Mouse (Mus musculus) macrophage (primary cell): ENCODE measurements around the gene Hdac4. TPM values are rescaled to one million over a fixed set of nuclear protein-coding genes. Genes with fewer than 3 reads are reported as not detected.

Experiments
- H3K27ac ChIP-seq: fragments of 350-480 bp; formaldehyde crosslinking; 2 replicates; pipeline ENCODE4 v1.9.0; 2021
- H3K36me3 ChIP-seq: fragments of 350-480 bp; formaldehyde crosslinking; 2 replicates; pipeline ENCODE4 v1.9.0; 2021; ENCODE audit errors: inconsistent target
- H3K4me3 ChIP-seq: fragments of 350-480 bp; formaldehyde crosslinking; 2 replicates; pipeline ENCODE4 v1.9.0; 2021; ENCODE audit errors: inconsistent target
- H3K79me2 ChIP-seq: fragments of 350-480 bp; formaldehyde crosslinking; 2 replicates; pipeline ENCODE4 v1.9.0; 2021; ENCODE audit errors: inconsistent target
- WGBS: methylation state at CpG from one replicate; pipeline ENCODE4 v1.1.7; 2026; ENCODE audit warnings: inconsistent platforms; ENCODE audit not compliant: missing documents; 5-methylcytosine and 5-hydroxymethylcytosine counted together
- polyA plus RNA-seq: library from polyadenylated mRNA; stranded (reverse); fragments of 250-400 nt; gene quantifications from 3 replicates; pipeline ENCODE4 v1.2.4, GENCODE M21; 2018; ENCODE audit warnings: inconsistent platforms

The Hdac4 gene
- polyA plus RNA-seq, 1 experiment from 2014 or later: 2.6 TPM

DNA sequence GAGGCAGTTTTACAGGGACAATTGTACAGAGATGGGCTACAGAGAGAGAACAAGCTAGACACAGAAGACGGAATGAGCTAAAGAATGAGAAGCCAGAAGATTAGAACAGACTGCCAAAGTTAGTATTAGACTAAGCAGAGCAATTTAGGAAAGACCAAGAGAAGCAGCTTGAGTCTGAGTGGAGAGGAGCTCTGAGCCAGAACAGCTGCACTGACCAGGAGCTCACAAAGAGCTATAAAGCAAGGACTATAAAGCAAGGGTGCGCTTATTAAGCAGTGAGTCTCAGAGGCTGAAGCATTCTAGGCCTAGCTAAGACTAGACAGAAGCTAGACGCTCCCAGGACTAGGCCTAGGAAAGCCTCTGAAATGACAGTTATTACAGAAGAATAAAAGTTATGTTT lies 154.2 kb downstream of the Hdac4 start:
- WGBS: 95% methylated on average over 3 of the region's 3 CpGs
- no peaks in the 10 kb centered on the region for H3K36me3 ChIP-seq
- no peak overlapping the region for H3K27ac ChIP-seq
- H3K4me3 ChIP-seq: no peak overlapping the region
- H3K79me2 ChIP-seq: peaks cover 7% of the 10 kb centered on the region; the same call in 1 of the 2 replicates

DNA sequence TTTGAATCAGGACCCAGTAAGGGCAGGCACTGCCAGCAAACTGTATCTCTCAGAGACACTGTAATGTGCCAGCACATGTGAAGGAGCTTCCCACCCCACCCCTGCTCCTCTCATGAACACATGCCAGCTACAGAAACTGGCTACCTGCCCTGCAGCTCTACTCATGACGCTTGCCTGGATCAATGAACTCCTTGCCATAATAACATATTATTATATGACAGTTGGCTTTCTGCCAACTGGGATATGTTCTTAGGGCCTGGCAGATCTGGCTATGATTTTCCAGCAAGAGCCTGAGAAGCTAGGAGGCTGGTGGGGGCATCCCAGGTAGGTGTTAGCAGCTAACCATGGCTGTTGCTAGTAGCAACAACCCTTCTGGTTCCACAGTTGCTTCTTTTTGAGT lies 156.8 kb downstream of the Hdac4 start:
- WGBS: 100% methylated on average over 1 of the region's 1 CpGs
- H3K4me3 ChIP-seq: no peak overlapping the region
- H3K36me3 ChIP-seq: no peaks in the 10 kb centered on the region
- H3K27ac ChIP-seq: no peak overlapping the region
- H3K79me2 ChIP-seq: peaks cover 7% of the 10 kb centered on the region; the same call in 1 of the 2 replicates

DNA sequence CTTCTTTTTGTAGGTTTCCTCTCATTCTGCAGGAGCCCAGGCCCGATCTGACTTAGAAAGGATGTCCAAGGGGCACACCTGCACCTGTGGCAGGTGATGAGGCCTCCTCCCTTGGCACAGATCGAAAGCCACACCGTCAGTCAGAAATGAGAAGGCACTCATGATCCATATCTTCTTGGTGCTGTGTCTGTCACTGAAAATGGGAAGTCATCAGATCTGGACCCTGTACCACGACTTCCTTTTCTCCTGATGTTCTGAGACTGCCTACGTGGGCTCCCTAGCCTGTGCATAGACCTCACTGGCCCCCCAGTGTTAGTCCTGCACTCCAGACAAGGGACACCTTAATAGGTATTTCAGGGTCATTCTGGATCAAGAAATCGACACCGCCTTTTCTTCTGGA lies 158.5 kb downstream of the Hdac4 start:
- no peak overlapping the region for H3K27ac ChIP-seq
- no peaks in the 10 kb centered on the region for H3K79me2 ChIP-seq
- H3K4me3 ChIP-seq: no peak overlapping the region
- no peaks in the 10 kb centered on the region for H3K36me3 ChIP-seq
- WGBS: 38% methylated on average over 7 of the region's 7 CpGs

DNA sequence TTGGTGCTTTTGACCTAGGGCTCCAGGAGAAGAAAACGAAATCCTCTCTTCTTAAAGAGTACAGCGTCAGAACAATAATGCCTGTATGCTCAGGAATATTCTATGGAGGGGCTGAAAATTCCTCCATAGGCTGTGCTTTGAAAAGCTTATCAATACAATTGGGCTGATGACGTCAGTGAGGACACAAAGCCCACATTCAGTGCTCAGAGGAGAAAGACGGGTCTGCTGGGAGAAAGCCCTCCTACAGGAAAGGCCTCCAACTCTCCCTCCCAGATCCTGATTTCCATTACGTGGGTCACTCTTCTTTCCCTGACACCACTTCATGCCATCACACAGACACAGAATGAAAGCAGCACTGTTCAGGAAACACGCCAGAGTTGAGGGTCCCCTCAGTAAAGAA lies 159.7 kb downstream of the Hdac4 start:
- H3K4me3 ChIP-seq: no peak overlapping the region
- H3K79me2 ChIP-seq: no peaks in the 10 kb centered on the region
- WGBS: 87% methylated on average over 5 of the region's 6 CpGs
- H3K36me3 ChIP-seq: no peaks in the 10 kb centered on the region
- no peak overlapping the region for H3K27ac ChIP-seq

DNA sequence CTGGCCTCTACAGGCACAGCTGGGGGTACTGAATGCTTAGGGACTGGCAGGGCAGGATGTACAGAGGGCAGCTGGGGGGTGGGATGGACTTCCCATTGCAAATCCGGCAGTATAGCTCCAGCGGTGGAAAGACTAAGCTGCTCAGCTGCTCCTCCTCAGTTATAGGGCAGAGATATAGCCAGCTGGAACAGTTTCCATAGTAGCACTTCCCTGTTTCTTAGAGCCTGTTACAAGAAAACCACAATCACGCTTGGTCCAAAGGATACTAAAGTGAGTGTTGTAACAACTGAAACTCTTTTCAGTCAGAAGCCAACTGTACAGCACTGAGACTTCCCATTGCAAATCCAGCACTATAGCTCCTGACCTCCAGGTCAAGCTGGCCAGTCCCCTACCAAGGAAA lies 161.3 kb downstream of the Hdac4 start:
- no peaks in the 10 kb centered on the region for H3K36me3 ChIP-seq
- peak overlapping the region; percentile 19; the same call in 1 of the 2 replicates for H3K27ac ChIP-seq
- no peak overlapping the region for H3K4me3 ChIP-seq
- H3K79me2 ChIP-seq: no peaks in the 10 kb centered on the region
- 5% methylated on average over 3 of the region's 3 CpGs for WGBS

DNA sequence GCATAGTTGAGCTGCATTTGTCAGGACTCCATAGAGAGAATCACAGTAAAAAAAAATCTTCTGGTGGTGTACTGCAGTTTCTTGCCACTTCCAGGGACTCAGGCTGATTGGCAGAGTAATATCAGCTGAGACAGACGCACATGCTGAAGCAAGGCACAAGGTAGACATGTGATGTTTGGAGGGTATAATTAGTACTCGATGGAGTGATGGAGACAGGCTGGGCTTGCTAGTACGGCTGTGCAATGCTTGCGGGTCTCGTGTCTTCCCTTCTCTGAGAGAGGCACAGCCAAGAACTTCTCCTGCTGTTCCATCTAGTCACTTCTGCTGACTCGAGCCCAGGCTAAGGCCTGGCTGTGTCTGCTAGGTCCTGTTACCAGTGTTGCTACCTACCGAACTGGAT lies 162.0 kb downstream of the Hdac4 start:
- 91% methylated on average over 7 of the region's 7 CpGs for WGBS
- no peaks in the 10 kb centered on the region for H3K36me3 ChIP-seq
- no peaks in the 10 kb centered on the region for H3K79me2 ChIP-seq

DNA sequence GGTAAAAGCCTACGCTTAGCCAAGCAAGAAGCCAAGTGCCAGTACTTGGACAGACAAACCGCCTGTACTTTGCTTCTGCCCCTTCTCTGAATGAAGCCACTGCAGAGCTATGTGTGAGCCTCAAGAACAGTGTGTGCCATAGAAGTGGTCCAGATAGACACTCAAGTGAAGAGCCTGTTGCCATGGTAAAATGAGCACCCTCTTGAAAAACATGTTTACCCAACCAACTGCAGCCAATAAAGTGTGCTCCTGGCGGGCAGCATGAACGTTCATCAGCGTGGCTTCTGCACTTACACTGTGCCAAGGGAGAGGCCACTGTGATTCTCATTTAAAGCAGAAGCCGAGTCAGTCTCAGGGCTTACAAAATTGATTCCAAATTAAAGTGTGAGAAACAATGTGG lies 165.0 kb downstream of the Hdac4 start:
- Histone ChIP-seq H3K27ac (no peak overlapping the region), H3K79me2 (no peaks in the 10 kb centered on the region), H3K36me3 (no peaks in the 10 kb centered on the region), H3K4me3 (no peak overlapping the region)
- 94% methylated on average over 6 of the region's 6 CpGs for WGBS

More for the DNA sequence above, 162.0 kb downstream of the Hdac4 start:
- no peak overlapping the region for H3K4me3 ChIP-seq
- no peak overlapping the region for H3K27ac ChIP-seq

DNA sequence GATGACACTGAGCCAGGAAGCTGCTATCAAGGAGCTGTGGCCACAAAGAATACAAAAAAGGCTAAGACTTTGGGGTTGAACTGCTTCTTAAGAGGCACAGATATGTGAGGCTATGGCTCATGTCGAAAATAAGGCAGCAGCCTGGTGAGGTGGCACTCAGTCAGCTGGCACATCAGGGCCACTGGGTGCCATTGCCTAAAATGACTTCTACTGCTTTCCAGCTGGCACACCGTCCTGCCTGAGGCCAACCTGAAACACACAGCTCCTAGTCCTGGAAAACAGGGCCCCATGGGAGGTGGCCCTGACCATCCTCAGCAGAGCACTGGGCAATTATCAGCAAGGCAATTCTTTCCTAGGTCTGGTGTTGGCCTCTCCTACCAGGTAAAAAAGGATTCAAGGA lies 167.3 kb downstream of the Hdac4 start:
- 100% methylated on average over 2 of the region's 2 CpGs for WGBS
- H3K79me2 ChIP-seq: no peaks in the 10 kb centered on the region
- H3K36me3 ChIP-seq: no peaks in the 10 kb centered on the region
- H3K27ac ChIP-seq: no peak overlapping the region
- H3K4me3 ChIP-seq: no peak overlapping the region

DNA sequence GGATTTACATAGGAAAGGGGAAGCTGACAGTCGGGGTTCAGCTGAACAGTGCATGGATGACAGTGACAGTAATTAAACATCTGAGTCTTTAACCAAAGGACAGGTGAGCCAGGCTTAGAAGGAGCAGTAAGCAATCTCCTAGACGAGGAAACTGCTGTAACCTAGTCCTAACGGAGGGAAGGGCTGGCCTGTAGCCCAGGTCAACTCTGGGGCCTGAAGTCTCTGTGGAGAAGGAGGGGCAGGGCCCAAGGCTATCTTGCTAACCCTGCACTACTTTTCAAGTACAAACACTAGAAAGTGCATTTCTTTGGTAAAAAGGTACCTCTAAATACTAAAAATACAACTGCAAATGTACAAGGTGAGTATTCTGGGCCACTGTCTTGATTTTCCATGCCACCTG lies 169.1 kb downstream of the Hdac4 start:
- WGBS: 90% methylated on average over 3 of the region's 3 CpGs
- H3K27ac ChIP-seq: no peak overlapping the region
- H3K36me3 ChIP-seq: no peaks in the 10 kb centered on the region

DNA sequence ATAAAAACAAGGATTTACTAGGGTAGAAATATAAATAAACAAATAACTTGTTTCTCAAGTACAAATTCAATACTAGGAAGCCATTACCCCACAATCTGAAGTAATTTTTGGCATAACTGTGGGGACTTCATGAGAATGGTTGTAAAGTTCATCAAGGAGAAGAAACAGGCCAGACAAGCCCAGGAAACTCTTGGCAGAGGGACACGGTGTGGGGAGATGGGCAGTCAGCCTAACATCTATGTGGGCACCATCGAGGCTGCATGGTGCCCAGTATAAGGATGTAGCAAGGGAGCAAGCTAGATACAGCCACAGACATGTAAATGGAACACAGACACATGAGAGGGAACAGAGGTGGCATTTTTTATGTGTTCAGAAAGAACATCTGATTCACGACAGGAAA lies 171.6 kb downstream of the Hdac4 start:
- Histone ChIP-seq H3K79me2 (no peaks in the 10 kb centered on the region), H3K4me3 (no peak overlapping the region), H3K36me3 (no peaks in the 10 kb centered on the region), H3K27ac (no peak overlapping the region)
- 93% methylated on average over 3 of the region's 3 CpGs for WGBS

More for the DNA sequence above, 169.1 kb downstream of the Hdac4 start:
- no peaks in the 10 kb centered on the region for H3K79me2 ChIP-seq
- no peak overlapping the region for H3K4me3 ChIP-seq

DNA sequence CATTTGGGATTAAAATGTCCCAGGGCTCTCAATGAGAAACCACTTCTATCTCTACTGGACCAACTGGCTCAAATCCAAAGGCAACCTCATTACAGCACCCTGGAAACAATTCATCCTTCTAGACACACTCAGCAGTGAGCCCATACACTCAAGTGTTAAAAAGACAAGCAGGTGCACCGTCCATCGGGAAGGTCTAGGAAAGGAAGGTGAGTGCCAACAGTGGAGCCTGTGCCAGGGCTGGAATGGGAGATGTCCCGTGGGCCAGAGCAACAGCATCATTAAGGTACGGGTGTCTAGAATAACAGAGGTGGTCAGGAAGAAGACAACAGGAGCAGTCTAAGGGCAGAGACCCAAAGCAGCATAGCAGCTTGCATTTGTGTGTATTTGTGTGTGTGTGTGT lies 173.5 kb downstream of the Hdac4 start:
- 98% methylated on average over 4 of the region's 4 CpGs for WGBS
- Histone ChIP-seq H3K4me3 (no peak overlapping the region), H3K27ac (no peak overlapping the region), H3K79me2 (no peaks in the 10 kb centered on the region), H3K36me3 (no peaks in the 10 kb centered on the region)

DNA sequence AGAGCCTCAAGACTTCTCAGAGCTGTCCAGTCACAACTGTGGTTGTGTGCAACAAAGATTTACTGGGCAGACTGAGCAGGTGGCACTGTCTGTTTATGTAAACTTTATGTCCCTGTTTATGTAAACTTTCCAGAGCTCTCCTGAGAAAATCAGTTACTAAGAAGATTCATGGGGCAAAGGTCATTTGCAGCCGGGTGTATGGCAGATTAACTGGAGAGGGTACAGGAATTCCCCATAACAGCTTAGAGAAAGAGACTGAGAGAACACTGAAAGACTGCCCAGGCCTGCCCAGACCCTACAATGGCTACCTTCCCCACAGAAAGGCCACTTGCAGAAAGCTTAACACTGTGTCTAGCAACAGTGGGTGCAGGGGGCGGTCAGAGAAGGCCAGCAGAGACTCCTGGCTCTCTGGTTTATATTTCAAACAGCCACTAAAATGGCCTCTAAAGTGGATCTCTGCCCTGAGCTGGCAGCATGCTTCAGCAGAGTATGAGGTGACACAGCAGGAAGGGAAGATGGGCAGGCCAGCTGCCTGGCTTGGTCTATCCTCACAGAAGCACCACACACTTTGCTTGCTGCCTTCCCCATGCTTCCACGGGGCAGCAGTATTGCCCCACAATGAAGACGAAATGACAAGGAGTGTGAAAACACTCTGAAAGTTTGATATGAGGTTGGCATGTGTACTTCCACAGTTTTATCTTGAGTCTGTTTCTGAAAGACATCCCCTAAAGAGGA lies 179.4 kb downstream of the Hdac4 start:
- Histone ChIP-seq H3K4me3 (no peak overlapping the region), H3K36me3 (no peaks in the 10 kb centered on the region), H3K27ac (no peak overlapping the region), H3K79me2 (no peaks in the 10 kb centered on the region)
- 87% methylated on average over 4 of the region's 4 CpGs for WGBS

DNA sequence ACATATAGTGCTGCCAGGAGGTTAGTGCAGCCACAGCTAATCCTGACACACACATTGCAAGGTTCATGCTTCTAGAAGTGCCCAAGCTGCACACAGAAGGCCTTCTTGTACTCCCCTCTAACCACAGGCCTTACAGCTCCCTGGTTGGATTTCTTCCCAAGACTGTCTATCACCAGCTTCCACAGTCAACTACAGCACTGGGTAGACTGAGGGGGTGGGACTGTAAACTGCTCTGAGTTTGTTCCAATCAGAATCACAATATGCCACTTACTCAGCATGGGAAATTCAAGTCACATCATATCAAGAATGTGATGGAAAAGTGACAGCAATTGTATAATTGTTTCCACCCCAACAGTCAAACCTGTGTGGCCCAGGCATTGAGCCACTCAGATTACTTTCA lies 180.2 kb downstream of the Hdac4 start:
- Histone ChIP-seq H3K79me2 (no peaks in the 10 kb centered on the region), H3K36me3 (no peaks in the 10 kb centered on the region), H3K4me3 (no peak overlapping the region), H3K27ac (no peak overlapping the region)

DNA sequence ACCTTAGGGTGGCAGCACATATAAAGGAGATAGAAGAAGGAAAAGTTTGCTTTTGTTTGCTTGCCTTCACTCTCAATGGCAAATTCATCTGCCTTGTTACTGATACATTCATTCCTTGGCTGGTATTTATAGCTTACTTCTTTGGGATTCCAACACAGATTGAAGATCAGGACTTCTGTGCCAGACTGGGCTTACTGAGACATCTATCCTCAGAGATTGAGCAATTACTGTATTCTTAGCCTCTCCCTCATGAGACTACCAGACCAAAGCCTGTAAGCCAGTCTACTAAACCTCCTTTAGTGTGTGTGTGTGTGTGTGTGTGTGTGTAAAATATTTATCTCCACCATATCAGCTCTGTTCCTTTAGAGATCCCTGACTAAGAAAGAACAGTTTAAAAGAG lies 181.0 kb downstream of the Hdac4 start:
- Histone ChIP-seq H3K4me3 (no peak overlapping the region), H3K36me3 (no peaks in the 10 kb centered on the region), H3K79me2 (no peaks in the 10 kb centered on the region), H3K27ac (no peak overlapping the region)

DNA sequence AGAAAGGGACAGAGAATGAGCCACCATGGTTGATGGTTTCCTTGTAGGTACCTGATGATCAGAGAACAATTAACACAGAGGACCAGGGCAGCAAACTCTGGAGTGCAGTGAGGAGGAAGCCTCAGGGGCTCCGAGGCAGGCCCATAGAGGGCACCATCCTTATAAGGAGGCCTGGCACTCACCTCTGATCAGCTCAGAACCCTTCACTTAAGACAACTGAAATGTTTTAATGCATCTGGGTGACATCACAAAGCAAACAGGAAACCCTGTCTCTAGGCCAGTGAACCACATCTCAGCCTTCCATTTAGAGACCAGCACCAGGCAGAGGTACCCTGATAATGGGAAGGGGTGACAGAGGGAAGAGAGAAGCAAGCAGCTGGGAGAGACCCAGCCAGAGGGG lies 188.8 kb downstream of the Hdac4 start:
- no peak overlapping the region for H3K27ac ChIP-seq
- H3K79me2 ChIP-seq: no peaks in the 10 kb centered on the region
- 94% methylated on average over 1 of the region's 1 CpGs for WGBS
- H3K36me3 ChIP-seq: no peaks in the 10 kb centered on the region
- no peak overlapping the region for H3K4me3 ChIP-seq

DNA sequence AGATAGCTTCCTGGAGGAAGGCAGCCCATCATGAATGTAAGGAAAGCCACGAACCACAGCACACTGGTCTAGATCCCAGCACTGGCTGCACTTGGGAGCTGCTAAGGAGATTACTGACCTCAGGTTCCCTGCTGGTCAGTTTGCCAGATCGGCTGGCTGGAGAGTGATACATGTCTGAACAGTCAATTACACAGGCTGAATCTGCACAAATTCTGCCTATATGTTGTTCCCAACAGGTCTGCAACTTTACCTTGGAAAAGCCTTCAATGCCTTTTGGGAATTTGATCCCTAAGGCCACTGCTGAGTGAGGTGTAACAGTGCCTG lies 189.9 kb downstream of the Hdac4 start:
- Histone ChIP-seq H3K4me3 (no peak overlapping the region), H3K36me3 (no peaks in the 10 kb centered on the region), H3K79me2 (no peaks in the 10 kb centered on the region), H3K27ac (no peak overlapping the region)
- WGBS: 91% methylated on average over 2 of the region's 2 CpGs
